Mouse (Mus musculus): ENCODE results near the gene Vgll4. TPM values are rescaled to one million over a fixed set of nuclear protein-coding genes. Genes with fewer than 3 reads are reported as not detected.

The Vgll4 gene
- total and polyA plus RNA-seq, 2 experiments from 2014 or later: 49.4 to 85.4 TPM

- ATAC-seq: no peak
- H3K27me3 ChIP-seq (ENCODE audit: insufficient read depth, low read length): no peaks in the 10 kb centered on the region
- no peak overlapping the region for H3K4me2 ChIP-seq (ENCODE audit: low read depth, low read length)
- WGBS: 72% methylated on average over 5 of the region's 5 CpGs
- TF ChIP-seq CTCF (IDR thresholded peaks at IDR 0.05; ENCODE audit: low read depth): no peak
- no peaks in the 10 kb centered on the region for H3K36me3 ChIP-seq (ENCODE audit: insufficient read depth, low read length)
- H3K27ac ChIP-seq: no peak overlapping the region
- 0 out of 2 replicates have a peak, but pooled peaks cover 9% of the 10 kb centered on the region for H3K4me1 ChIP-seq (ENCODE audit: insufficient read depth, low read length)
- H3K4me3 ChIP-seq (ENCODE audit: low read length): no peak overlapping the region
- no peak for DNase-seq (ENCODE audit: low spot score)
- no peaks in the 10 kb centered on the region for H3K9me3 ChIP-seq (ENCODE audit: low read length)
- no peak overlapping the region for H3K9ac ChIP-seq (replicated peaks; ENCODE audit: low read length)
Observed at GRCm38 (mm10) chr6:114932116-114932500, 37.7 kb downstream of the Vgll4 start.

- no peaks in the 10 kb centered on the region for H3K9me3 ChIP-seq (ENCODE audit: low read length)
- ATAC-seq (peak; percentile 57), DNase-seq (ENCODE audit: low spot score) (peak; percentile 71)
- no peak for TF ChIP-seq CTCF (IDR thresholded peaks at IDR 0.05; ENCODE audit: low read depth)
- WGBS: 34% methylated on average over 28 of the region's 28 CpGs
- no peak overlapping the region for H3K9ac ChIP-seq (replicated peaks; ENCODE audit: low read length)
- H3K27me3 ChIP-seq (ENCODE audit: insufficient read depth, low read length): no peaks in the 10 kb centered on the region
- 0 out of 2 replicates have a peak, but pooled peaks cover 9% of the 10 kb centered on the region for H3K4me1 ChIP-seq (ENCODE audit: insufficient read depth, low read length)
- H3K4me2 ChIP-seq (ENCODE audit: low read depth, low read length): peak overlapping the region; percentile 43
- H3K4me3 ChIP-seq (ENCODE audit: low read length): no peak overlapping the region
- no peak overlapping the region for H3K27ac ChIP-seq
- no peaks in the 10 kb centered on the region for H3K36me3 ChIP-seq (ENCODE audit: insufficient read depth, low read length)
Observed at GRCm38 (mm10) chr6:114931212-114932115, 38.3 kb downstream of the Vgll4 start.

- Histone ChIP-seq H3K9me3 (ENCODE audit: low read length) (no peaks in the 10 kb centered on the region), H3K36me3 (ENCODE audit: insufficient read depth, low read length) (no peaks in the 10 kb centered on the region), H3K4me3 (ENCODE audit: low read length) (no peak overlapping the region), H3K4me1 (ENCODE audit: insufficient read depth, low read length) (0 out of 2 replicates have a peak, but pooled peaks cover 9% of the 10 kb centered on the region), H3K27ac (no peak overlapping the region), H3K9ac (replicated peaks; ENCODE audit: low read length) (no peak overlapping the region), H3K27me3 (ENCODE audit: insufficient read depth, low read length) (no peaks in the 10 kb centered on the region), H3K4me2 (ENCODE audit: low read depth, low read length) (no peak overlapping the region)
- ATAC-seq (no peak), DNase-seq (ENCODE audit: low spot score) (no peak)
- 83% methylated on average over 8 of the region's 8 CpGs for WGBS
- TF ChIP-seq CTCF (IDR thresholded peaks at IDR 0.05; ENCODE audit: low read depth): no peak
Observed at GRCm38 (mm10) chr6:114930646-114931045, 39.1 kb downstream of the Vgll4 start.

GRCm38 (mm10) chr6:114930038-114930591 is 39.7 kb downstream of the Vgll4 start:
- TF ChIP-seq CTCF (IDR thresholded peaks at IDR 0.05; ENCODE audit: low read depth): no peak
- Histone ChIP-seq H3K4me1 (ENCODE audit: insufficient read depth, low read length) (0 out of 2 replicates have a peak, but pooled peaks cover 9% of the 10 kb centered on the region), H3K9ac (replicated peaks; ENCODE audit: low read length) (0 out of 2 replicates have a peak overlapping the region, but pooled peaks have one; percentile 4), H3K27ac (no peak overlapping the region), H3K4me2 (ENCODE audit: low read depth, low read length) (no peak overlapping the region), H3K27me3 (ENCODE audit: insufficient read depth, low read length) (no peaks in the 10 kb centered on the region), H3K9me3 (ENCODE audit: low read length) (no peaks in the 10 kb centered on the region), H3K4me3 (ENCODE audit: low read length) (no peak overlapping the region), H3K36me3 (ENCODE audit: insufficient read depth, low read length) (no peaks in the 10 kb centered on the region)
- no peak for ATAC-seq
- DNase-seq (ENCODE audit: low spot score): no peak
- 50% methylated on average over 11 of the region's 11 CpGs for WGBS

- Histone ChIP-seq H3K4me2 (ENCODE audit: low read depth, low read length) (no peak overlapping the region), H3K27me3 (ENCODE audit: insufficient read depth, low read length) (no peaks in the 10 kb centered on the region), H3K4me3 (ENCODE audit: low read length) (no peak overlapping the region), H3K4me1 (ENCODE audit: insufficient read depth, low read length) (0 out of 2 replicates have a peak, but pooled peaks cover 9% of the 10 kb centered on the region), H3K9ac (replicated peaks; ENCODE audit: low read length) (no peak overlapping the region), H3K9me3 (ENCODE audit: low read length) (no peaks in the 10 kb centered on the region), H3K36me3 (ENCODE audit: insufficient read depth, low read length) (no peaks in the 10 kb centered on the region), H3K27ac (no peak overlapping the region)
- peak; percentile 81 for TF ChIP-seq CTCF (IDR thresholded peaks at IDR 0.05; ENCODE audit: low read depth)
- DNase-seq (ENCODE audit: low spot score) (peak; percentile 75), ATAC-seq (peak; percentile 49)
Observed at GRCm38 (mm10) chr6:114929346-114929745, 40.4 kb downstream of the Vgll4 start.

- Histone ChIP-seq H3K4me3 (ENCODE audit: low read length) (no peak overlapping the region), H3K9ac (replicated peaks; ENCODE audit: low read length) (no peak overlapping the region), H3K36me3 (ENCODE audit: insufficient read depth, low read length) (no peaks in the 10 kb centered on the region), H3K4me1 (ENCODE audit: insufficient read depth, low read length) (0 out of 2 replicates have a peak, but pooled peaks cover 9% of the 10 kb centered on the region), H3K27ac (no peak overlapping the region; the same call in 1 of the 2 replicates), H3K27me3 (ENCODE audit: insufficient read depth, low read length) (no peaks in the 10 kb centered on the region), H3K9me3 (ENCODE audit: low read length) (no peaks in the 10 kb centered on the region), H3K4me2 (ENCODE audit: low read depth, low read length) (no peak overlapping the region)
- DNase-seq (ENCODE audit: low spot score): peak; percentile 80
- ATAC-seq: peak; percentile 49; the same call in 1 of the 2 replicates
- 4% methylated on average over 4 of the region's 4 CpGs for WGBS
- peak; percentile 97 for TF ChIP-seq CTCF (IDR thresholded peaks at IDR 0.05; ENCODE audit: low read depth)
Observed at GRCm38 (mm10) chr6:114928462-114928861, 41.3 kb downstream of the Vgll4 start.

Data from hindbrain, postnatal 0 days (tissue).